8 mouse cellular contexts compared by ENCODE assay signal in genomic region chr4:107962044-107962732, GRCm38 (mm10). TPM values are rescaled to one million over a fixed set of nuclear protein-coding genes. Genes with fewer than 3 reads are reported as not detected.
DNase-seq lines count a peak whose midpoint lies in the region.

No protein-coding gene starts in this region.

- peak; percentile 46 for DNase-seq in adrenal gland, postnatal 10 days
- DNase-seq in adrenal gland, postnatal 4 days (ENCODE audit: low spot score in 2 of 2), result no peak
- peak; percentile 61 for DNase-seq in urinary bladder, postnatal 14 days (ENCODE audit: low spot score)
- DNase-seq in urinary bladder, adult 18-20 months (ENCODE audit: low spot score in 2 of 2), result no peak
- DNase-seq in heart, postnatal 36 days, result peak; percentile 75 to 79
- peak; percentile 33 for DNase-seq in mesoderm, embryonic 11.5 days (ENCODE audit: low read depth, low spot score)
- no peak for DNase-seq in embryo, embryonic 11 days
- DNase-seq in embryo, embryonic 10 days (ENCODE audit: low spot score), result no peak

- intact Hi-C loops in heart, postnatal 36 days (cut with DNase I), result loop anchor here (1.0 kb wide), 1 partner anchor 53 kb away; no protein-coding TSS in a partner anchor

RNA-seq across cellular contexts. Expression of gene Slc1a7, which starts 5.9 kb away (rescaled TPM):
- under 1 TPM; 0.15 to 0.39 TPM for total RNA-seq in adrenal gland, postnatal 10 days (2021)
- total RNA-seq in adrenal gland, postnatal 4 days (2021), result under 1 TPM; 0.48 to 0.62 TPM
- under 1 TPM; 0.27 to 0.33 TPM for total RNA-seq in heart, postnatal 36 days (2021)

RNA-seq across cellular contexts. Expression of gene Cpt2, which starts 38.8 kb away (rescaled TPM):
- total RNA-seq in adrenal gland, postnatal 10 days (2021), result 100 to 1,000 TPM; 269 to 277 TPM
- 100 to 1,000 TPM; 112 to 120 TPM for total RNA-seq in adrenal gland, postnatal 4 days (2021)
- total RNA-seq in heart, postnatal 36 days (2021), result 100 to 1,000 TPM; 308 to 324 TPM

Comparison
In these comparisons a context has a peak if more than half of its experiments do, and no peak if none do; other contexts are left out.
1. DNase-seq: peak in adrenal gland, postnatal 10 days (single experiment), urinary bladder, postnatal 14 days (single experiment), heart, postnatal 36 days (2 of 2) and mesoderm, embryonic 11.5 days (single experiment); none in adrenal gland, postnatal 4 days (0 of 2), urinary bladder, adult 18-20 months (0 of 2), embryo, embryonic 11 days (single experiment) and embryo, embryonic 10 days (single experiment).